Mouse (Mus musculus) ES-CJ7 (cell line): ENCODE data around the gene Zan.

Experiments
- DNase-seq: peaks from one replicate; pipeline ENCODE4 v3.0.0; 2011; ENCODE audit warnings: low read depth, low spot score

Zan gene

DNA sequence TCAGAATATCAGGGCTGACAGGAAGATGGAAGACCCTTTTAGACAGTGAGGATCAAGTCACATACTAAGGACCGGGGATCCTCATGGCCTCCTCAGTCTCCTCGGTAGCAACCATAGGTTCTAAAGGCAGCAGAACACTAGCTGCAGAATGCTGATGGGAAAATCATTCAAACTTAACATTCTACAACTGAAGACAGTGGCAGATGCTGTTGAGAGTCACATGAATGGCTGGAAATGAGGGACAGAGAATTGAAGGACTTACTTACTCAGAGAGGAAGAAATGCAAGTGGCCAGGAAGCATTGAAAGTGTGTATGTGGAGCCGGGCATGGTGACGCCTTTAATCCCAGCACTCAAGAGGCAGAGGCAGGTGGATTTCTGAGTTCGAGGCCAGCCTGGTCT, at the start of gene Zan:
Gene Zan (minus strand): TSS at position 101 of the 400 bp plus-strand sequence.
- no peak for DNase-seq

DNA sequence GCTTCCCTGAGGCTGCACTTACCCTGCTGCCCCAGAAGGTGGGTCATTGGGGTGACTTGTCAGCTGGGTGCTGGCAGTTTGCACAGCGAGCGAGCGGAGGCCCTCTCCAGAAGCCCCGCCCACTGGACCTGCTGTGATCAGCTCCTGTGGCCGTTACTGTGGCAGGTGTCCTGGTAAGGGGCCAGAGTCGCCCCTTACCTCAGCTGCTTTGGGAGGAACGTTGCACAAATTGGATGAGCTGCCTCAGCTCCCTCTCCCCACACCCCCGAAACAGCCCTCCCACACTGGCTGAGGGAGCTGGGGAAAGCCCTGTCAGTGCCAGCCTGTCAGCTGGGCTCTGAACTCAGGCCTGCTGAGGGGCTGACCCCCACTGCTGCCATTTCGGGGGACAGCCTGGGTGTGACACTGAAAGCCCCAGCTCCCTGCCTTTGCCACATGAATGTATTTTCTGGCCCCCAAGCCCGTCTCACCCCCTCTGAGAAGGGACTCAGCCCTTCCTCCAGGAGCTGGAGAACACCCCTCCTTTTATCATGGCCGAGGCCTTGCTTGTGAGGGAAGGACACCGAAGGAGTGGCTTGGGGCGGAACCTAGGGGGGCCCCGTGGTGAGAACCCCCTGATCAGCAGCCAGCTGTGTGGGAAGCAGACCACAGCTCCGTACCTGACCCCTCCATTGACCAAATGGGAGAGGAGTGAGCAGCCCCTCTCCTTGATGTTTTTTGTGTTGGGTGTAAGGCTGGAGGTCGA, 49.5 kb upstream of the Zan start:
- DNase-seq, result no peak

DNA sequence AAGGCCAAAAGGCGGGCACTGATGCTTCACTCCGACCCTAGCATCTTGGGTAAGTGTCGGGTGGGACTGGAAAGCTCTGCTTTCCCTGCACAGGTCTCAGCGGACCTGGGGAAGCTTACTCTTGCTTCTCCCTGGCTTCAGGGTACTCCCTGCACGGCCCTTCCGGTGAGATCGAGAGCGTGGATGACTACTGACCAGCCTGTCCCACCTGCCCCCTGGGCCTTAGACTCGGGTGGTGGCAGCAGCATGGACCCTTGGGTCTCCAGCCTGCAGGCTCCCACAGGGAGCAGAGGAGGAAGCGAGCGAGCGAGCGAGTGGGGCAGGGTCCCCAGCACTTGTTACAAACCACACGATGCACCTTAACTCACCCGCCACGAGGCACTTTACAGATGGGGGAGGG, 48.6 kb upstream of the Zan start:
- DNase-seq, result no peak

DNA sequence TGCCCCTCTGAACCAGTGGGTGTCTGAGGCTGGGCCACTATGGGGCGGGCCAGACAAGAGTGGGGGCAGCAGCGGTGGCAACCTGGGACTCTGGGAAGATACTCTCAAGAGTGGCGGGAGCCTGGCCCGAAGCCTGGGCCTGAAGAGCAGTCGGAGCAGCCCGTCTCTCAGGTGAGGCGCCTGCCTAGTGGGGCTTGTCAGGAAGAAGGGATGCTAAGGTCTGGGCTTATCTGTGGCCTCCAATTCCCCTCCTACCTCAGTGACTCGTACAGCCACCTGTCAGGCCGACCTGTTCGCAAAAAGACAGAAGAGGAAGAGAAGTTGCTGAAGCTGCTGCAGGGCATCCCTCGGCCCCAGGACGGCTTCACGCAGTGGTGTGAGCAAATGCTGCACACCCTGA, 47.8 kb upstream of the Zan start:
- DNase-seq, result no peak

- no peak for DNase-seq
Measured at GRCm38 (mm10) chr5:137524251-137524515, 47.3 kb upstream of the Zan start.

GRCm38 (mm10) chr5:137523396-137524250, 46.8 kb upstream of the Zan start:
- peak; percentile 45 for DNase-seq

DNA sequence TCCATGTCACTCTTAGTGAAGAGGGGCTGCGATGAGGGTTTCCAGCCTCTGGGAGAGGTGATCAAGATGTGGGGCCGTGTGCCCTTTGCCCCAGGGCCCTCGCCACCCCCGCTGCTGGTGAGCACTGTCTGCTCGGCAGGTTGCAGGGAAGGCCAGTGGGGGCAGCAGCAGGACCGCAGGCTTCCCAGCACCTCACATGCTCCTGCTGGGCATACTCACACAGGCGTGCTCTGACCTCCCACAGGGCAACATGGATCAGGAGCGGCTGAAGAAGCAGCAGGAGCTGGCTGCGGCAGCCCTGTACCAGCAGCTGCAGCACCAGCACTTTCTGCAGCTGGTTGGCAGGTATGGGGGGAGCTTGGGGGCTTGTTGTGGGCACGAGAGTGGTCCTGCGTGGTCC, 45.8 kb upstream of the Zan start:
- no peak for DNase-seq

DNA sequence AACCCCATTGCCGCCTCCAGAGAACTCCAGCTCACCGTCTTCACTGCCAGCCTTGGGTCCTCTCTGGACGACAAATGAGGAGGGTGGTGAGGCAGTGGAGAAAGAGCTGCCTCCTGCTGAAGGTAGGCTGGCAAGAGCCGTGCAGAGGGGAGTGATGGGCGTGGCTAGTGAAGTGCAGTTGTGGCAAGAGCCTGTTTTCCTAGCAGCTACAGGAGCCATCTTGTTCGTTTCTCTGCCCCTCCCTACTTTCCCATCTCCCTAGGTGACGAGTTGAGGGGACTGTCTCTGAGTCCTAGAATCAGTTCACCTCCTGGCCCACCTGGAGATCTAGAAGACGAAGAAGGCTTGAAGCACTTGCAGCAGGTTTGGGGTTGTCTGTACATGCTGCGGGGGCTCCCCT, 45.0 kb upstream of the Zan start:
- DNase-seq, result no peak

GRCm38 (mm10) chr5:137519691-137520550, 43.1 kb upstream of the Zan start:
- no peak for DNase-seq

DNA sequence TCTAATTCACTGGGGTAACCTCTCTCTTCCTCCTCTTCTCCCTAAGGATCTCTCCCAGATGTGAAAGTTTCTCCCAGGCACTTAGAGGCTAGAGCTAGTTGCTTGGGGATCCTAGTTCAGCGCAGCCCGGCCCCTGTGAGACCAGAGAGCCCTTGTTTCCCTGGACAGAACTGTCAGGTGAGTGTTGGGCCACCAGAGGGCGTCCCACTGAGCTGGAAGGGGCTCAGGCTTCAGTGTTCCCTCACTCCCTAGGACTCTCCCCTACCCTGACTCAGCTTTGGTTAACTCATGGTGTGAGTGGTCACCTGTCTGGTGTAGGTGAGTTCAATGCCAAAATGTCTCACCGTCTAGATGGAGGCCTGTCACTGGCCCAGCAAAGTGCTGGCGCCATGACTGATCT, 41.6 kb upstream of the Zan start, which contains the start of gene Gigyf1:
Gene Gigyf1 (plus strand): TSS at position 113 of the 400 bp plus-strand sequence.
- DNase-seq, result peak; percentile 65

GRCm38 (mm10) chr5:137514811-137515210, 37.9 kb upstream of the Zan start:
- DNase-seq, result no peak

DNA sequence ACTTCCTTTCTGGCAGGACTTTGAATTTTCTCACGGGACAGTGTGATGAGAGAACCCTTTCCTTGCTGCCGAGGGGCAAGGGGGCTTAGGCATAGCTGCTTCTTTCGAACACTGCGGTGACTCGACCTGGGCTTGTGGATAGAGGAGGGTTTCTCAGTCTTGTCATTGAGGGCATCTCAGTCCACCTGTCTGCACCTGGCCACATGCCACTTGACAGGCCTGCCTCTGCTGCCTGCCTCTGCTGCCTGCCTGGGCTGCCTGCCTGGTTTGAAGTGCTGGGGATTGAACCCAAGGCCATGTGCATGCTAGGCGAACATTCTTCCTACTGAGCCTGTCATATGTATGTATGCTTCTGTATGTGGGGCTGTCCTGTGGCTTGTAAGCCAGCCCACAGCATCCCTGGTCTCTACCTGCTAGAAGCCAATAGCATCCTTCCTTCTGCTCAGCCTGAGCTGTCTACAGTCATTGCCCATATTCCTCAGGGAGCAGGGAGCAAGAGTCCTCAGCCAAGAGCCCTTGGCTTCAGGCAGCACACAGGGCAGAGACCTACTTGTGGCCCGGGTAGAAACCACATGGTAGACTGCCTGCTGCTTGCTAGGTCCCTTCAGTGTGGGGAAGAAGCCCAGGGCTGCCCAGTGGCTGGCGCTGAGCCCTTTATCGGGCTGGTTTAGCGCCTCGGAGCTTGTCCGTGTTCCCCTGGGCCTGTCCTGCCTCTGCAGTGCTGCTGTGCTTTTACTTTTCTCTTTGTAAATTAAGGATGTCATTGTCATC, 37.3 kb upstream of the Zan start:
- no peak for DNase-seq

DNA sequence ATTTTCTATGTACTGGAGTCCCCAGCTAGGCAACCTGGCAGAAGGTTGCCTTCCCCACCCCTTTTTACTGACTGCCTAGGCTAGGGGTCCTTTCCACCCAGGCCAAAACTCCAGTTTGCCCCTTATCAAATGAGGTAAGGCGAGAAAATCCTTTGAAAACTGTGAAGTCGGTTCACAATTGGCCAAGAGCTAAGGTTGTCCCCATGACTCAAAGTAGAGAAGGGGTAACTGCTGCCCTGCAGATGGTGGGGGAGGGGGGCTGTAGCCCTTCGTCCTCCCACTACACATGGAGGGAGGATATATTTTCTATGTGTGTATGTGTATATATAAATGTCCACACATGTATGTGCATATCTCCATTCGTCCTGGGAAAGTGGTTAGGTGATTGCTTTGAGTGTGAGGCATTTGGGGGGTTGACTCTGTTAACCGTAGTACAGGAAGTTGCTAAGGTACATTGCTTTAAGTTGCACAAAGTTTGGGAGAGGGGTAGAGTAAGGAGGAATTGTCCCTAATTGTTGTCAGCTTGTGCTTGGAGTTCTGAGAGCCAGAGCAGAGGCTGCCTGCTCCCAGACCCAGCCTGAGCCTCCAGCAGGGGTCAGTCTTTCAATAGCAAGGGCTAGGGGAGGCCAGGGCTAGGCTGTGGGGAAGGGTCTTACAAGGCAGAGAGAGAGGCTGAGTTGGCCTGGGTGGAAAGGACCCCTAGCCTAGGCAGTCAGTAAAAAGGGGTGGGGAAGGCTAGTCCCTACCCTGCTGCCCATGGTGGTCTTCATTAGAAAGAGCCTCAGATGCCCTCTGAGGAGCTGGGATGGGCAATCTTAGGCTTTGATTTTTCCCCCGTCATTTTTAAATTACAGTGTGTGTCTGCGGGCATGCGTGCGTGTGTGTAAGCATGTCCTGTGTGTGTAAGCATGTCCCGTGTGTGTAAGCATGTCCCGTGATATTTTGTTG, 36.3 kb upstream of the Zan start:
- DNase-seq, result peak; percentile 48

DNA sequence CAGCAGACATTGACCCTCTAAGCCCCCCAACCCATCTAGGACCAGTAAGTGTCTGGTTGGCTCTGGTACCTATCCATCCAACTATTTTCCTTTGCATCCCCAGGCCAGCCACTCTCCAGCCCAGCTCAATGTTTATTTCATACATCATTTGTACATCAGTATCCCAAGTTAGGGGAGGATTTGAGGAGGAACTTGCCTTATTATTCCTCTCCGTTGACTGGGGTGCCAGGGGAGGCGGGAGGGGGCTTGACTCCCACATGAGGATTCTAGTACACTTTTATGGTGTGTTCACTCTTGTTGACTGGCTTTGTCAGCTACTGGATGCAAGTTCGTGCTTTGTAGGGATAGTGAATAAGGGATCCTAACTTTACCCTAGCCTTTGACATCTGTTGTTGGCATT, 34.8 kb upstream of the Zan start:
- DNase-seq, result no peak

DNA sequence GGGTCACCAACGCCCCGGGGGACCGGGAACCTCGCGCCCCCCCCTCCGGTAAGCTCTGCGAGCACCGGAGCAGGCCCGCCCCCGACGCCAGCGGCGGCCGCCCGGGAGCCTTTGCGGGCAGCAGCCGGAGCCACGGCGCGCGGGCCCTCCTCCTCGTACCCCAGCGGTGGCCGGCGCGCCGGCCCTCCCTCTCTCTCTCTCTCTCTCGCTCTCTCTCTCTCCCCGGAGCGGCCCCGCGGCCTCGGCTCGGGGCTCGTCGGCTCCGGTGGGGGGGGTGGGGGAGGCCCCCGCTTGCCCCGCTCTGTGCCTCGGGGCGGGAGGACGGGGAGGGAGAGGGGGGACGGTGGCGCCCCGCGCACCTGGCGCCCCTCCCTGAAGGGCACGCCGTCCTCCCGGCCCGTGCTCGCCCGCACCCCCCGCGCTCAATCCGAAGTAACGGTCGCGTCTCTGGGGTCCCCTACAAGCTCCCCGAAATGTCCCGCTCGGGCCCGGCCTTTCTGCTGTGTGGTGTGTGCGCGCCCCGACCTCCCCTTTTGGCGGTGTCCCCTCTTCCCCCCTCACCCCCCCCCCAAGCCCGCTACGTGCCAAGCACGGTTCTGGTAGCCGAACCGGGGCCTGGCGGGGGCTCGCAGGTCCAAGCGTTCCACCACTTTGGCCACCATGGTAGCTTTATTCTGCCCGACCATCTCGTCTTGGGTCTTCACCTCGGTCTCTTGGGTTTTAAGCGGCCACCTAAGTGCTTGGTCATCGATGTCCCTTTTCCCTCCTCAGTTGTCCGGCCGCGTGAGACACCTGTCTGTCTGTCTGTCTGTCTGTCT, 33.9 kb upstream of the Zan start:
- no peak for DNase-seq

DNA sequence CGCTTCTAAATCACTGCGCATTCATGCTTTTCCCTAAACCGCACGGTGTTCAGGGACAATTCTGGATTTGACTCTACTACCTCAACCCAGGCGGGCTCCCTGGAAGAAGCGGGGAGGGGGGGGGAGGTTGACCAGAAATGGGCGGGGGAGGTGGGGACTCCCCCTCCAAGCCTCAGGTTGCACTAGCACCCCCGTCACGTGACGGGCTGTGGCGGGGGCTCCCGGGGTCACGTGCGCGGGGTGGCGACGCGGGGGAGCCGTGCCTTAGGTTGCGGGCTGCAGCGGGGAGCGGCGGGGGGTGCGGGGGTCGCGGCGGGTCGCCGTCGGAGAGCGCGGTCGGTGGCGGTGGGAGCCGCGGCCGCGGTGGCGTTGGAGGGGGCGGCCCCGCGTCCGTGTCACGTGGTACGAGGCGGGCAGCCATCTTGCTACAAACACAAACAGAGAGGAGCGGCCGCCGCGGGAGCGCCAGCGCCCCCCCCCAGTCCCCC, 33.2 kb upstream of the Zan start:
- peak; percentile 55 for DNase-seq

DNA sequence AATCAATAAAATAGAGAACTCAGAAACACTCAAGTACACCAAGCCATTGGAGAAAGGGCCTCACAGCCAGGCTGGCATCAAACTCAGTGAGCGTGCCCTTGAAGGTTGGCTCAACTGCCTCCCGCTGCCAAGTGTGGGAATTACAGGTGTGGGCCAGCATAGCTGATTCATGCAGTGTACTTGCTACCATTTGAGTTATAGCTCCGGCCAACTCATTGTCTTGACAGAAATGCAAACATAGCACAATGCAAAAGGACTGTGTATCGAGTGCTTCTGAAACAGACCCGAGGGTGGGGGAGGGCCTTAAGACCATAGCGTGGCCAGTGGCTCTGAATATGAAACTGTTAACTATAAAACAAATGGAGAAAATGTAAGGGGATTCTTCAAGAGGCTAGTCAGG, 27.2 kb upstream of the Zan start:
- peak; percentile 41 for DNase-seq

DNA sequence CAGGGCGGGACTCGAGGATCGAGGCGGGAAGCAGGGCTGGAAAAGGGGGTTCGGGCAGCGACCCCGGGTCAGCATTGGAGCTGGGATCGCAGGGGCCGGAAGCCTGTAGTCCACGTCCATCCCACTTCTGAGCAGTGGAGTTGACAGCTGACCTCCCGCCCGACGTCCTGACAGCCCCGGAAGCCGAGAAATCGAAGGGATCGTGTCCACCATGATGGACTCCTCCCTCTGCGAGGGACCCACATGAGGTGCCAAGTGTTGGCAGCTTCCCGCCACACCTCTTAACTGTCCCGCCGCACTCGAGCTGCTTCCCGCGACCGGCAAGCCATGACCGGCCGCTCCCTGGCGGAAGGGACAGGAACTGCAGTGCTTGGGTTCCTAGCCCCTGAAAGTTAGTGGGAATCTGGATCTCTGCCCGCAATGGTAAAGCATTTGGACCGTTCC, 25.8 kb upstream of the Zan start:
- peak; percentile 92 for DNase-seq
